Mouse (Mus musculus): ENCODE data around the gene Elf4.
A peak's percentile ranks its signal among the peaks of the same experiment; 100 is the strongest.

The Elf4 gene

DNA sequence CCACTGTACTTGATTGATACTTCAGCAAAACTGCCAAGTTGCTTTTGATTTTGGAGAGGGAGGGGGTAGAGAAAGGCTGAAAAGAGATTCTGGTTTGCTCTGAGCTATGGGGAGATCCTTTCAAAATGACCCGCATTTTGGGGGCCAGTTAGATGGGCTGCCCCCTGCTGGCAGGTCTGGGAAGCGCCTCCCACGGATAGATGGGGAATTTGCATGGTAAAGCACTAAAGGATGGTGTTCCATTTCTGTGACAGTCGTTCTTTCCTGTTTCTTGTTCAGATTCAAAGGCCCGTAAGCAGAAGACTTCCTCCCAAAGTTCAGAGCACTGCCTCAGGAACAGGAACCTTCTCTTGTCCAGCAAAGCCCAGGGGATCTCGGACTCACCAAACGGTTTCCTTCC lies 79.3 kb downstream of the Elf4 start:
- peak; percentile 18 for DNase-seq (ENCODE audit: low read depth, low spot score)

DNA sequence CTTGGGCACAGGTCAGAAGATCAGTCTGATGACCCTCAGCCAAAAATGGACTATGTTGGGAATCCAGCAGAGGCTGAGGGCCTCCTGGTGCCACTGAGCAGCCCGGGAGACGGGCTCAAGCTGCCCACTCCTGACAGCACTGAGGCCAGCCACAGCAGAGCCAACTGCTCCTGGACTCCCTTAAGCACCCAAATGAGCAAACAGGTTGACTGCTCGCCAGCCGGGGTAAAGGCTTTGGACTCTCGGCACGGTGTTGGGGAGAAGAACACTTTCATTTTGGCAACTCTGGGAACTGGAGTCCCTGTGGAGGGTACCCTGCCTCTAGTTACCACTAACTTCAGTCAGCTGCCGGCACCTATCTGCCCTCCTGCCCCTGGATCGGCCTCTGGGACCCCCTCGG lies 95.1 kb downstream of the Elf4 start:
- DNase-seq (ENCODE audit: low read depth, low spot score) = no peak

DNA sequence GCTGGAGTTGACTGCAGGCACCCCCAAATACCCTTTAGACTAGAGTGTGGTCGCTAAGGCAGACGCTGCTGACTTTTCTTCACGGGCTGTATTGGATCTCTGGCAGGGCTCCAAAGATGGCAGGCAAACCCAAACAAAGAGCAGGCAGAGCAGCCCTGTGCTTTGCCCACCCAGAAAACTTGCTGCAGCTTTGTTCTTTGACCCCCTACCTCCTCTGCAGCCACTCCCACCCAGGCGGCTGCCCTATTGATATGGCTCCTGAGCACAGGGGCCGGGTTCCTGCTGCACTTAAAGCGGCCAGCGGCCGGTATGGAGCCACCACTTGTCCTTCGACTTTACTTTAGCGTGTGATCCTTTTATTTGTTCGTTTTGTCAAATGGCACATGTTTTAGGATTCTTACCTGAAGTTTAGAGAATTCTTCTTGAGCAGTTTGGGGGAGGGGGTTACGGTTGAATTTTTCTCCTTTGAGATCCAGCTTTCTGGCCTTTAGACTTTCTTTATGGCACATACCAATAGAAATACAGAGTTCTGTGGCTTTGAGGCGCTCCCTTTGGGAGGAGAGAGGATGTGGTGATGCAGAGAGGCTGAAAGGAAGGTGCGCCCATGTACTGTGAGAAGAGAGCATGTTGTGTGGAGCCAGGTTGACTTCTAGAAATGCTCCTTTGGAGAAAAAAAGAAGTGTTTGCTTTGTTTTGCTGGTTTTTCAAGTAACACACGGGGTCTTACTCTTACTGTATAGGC lies 96.9 kb downstream of the Elf4 start:
- peak; percentile 19 for DNase-seq (ENCODE audit: low read depth, low spot score)

All from R1 (cell line).